Mouse (Mus musculus) liver, adult 2 months (tissue): ENCODE data around the gene Cklf.
A peak's percentile ranks its signal among the peaks of the same experiment; 100 is the strongest.

ENCODE experiments used
- CTCF ChIP-seq: fragments of 200-500 bp; IDR thresholded peaks from 2 replicates; pipeline ENCODE4 v1.5.1; 2011; ENCODE audit warnings: low read depth, low read length, control low read depth
- POLR2A ChIP-seq: fragments of 200-500 bp; IDR thresholded peaks from 2 replicates; pipeline ENCODE4 v1.6.1; 2011; ENCODE audit warnings: low read length, control low read depth; ENCODE audit not compliant: insufficient read depth; ENCODE audit errors: extremely low read depth

DNA sequence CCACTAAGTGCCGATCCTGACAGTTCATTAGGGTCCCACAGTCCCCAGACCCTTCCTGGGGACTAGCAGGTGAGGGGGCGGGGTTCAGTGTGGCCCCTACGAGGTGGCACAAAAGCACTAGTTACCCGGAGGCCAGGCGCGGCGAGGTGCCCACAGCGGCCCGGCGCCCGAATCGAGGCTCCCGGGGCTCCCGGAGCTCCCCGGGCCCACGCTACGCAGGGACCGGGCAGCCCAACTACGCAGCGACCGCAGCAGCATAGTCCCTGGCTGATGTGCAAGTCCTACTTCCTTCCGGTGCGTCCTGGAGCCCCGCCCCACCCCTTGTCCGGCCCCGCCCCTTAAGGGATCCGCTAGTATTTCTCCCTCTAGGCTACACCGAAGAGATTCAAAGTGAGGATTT, 2.4 kb upstream of the Cklf start, which contains the start of gene Tk2:
- TF ChIP-seq POLR2A = peak; percentile 88
- no peak for TF ChIP-seq CTCF
